Mouse (Mus musculus) mature B cell (primary cell): ENCODE data around the gene Igfl3.

Experiments used
- in situ Hi-C: fragments of 300-500 bp; cut with MboI; formaldehyde crosslinking; loops from 2 replicates; pipeline ENCODE4 v1.14.3; 2019

The Igfl3 gene

DNA sequence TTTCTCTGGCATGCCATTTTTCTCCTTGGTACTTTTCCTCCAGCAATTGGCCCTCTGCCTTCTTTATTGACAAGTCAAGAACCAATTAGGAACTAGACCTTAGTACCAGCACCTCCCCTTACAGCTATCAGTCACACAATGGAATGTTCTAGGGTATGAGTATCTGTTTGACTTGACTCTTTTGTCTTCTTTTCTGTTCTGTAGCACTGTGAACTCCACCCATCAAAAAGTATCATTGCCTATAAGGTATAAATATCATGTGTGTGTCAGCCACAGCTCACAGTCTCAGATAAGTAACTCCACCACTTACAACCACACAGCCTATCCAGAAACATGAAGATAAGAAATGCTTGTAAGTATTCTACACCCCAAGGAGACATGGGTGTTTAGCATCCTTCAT, at the start of gene Igfl3:
Igfl3 (plus strand) TSS at position 301 of the 400 bp plus-strand sequence.
- in situ Hi-C loops, result no loop called here

GRCm38 (mm10) chr7:18210938-18211337, 34.6 kb downstream of the Igfl3 start:
- in situ Hi-C loops, result no loop called here

DNA sequence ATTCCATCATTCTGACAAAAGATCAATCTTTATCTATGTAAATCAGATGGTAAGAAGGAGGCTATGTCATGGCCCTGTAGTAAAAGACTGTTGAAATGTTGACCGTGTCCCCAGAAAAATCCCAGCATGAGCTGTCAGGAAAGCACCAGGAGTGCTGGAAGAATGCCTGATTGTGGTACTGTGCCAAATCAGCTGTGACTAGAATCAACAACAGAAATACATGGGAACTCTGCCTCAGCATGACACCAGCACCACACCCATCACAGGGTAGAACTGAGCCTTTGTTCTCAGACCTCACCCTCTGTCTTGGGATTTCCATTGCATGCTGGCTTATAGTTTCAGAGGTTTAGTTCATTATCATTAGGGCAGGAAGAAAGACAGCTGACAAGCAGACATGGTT, 38.4 kb downstream of the Igfl3 start:
- in situ Hi-C loops, result no loop called here
